Mouse (Mus musculus) adrenal gland, adult 2 months (tissue): Measurements from ENCODE around the gene Dhx35. TPM values are rescaled to one million over a fixed set of nuclear protein-coding genes. Genes with fewer than 3 reads are reported as not detected.

ENCODE experiments used
- DNase-seq: peaks from one replicate; pipeline ENCODE4 v3.0.0; 2021
- long read RNA-seq: library from polyadenylated mRNA; stranded (forward); transcript quantifications from one replicate; pipeline ENCODE4 v2.0.0, GENCODE M21; 2021
- polyA plus RNA-seq: library from polyadenylated mRNA; depleted of rRNA; stranded (reverse); fragments of >200 nt; gene quantifications from 2 replicates; pipeline ENCODE4 v1.2.3, GENCODE M21; 2012; rRNA removed
- total RNA-seq, 2 experiments: library from RNA; stranded (reverse); gene quantifications; 2 replicates each; pipeline ENCODE4 v1.2.3; 2021

The Dhx35 gene
- total RNA-seq (10 to 100 TPM in 1 of 2 experiments, 1 to 10 TPM in 1; 7.0 to 13.2 TPM), polyA plus RNA-seq (14.9 and 16.6 TPM in 2 replicates)
- long read RNA-seq, transcript Dhx35-202 (22 exons, 3,284 nt), result major isoform, 5 of 7 reads
- long read RNA-seq, partial matches to known transcripts, result 1 of 7 reads
- long read RNA-seq, other reads (novel, unspliced or antisense), result 1 of 7 reads

GRCm38 (mm10) chr2:158794494-158795004 is at the start of gene Dhx35:
Gene Dhx35 (plus strand): TSS chr2:158794807.
- peak; percentile 96 for DNase-seq

DNA sequence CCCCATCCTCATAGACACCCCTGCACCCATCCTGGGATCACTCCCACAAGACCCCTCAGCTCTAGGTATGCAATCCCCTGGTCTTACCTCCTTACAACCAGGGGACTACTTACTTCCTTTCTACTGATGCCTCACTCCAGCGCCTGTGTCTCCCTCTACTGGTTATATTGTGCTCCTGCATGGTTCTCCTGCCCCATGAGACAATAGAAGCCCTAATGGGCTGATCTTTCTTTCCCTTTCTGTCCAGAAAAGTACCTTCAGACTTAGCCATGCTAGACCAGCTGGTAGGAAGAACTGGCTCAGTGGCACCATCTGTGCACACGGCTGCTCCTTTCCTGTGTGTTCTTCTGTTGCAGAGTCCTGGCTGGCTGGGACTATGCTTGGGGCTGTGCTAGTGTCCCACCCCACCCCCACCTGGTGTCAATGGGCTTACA is 49.5 kb upstream of the Dhx35 start:
- peak; percentile 31 for DNase-seq

DNA sequence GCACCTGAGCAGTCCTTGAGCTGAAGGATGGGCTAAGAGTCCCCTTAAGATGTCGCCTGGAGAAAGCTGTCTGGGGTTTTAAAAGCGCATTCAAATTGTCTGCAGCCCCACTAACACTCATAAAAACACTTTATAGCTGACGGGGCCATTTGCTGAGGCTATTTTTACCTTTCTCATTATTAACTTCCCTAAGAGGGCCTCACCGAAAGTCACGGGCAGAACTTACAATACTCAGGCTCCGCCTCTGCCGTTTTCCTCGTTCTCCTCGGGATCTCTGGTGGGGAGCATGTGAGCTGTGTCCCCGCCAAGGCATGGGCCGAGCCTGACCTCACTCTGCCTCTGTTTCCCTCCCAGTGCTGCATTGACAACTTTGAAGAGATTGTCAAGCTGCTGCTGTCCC is 48.4 kb upstream of the Dhx35 start:
- no peak for DNase-seq

DNA sequence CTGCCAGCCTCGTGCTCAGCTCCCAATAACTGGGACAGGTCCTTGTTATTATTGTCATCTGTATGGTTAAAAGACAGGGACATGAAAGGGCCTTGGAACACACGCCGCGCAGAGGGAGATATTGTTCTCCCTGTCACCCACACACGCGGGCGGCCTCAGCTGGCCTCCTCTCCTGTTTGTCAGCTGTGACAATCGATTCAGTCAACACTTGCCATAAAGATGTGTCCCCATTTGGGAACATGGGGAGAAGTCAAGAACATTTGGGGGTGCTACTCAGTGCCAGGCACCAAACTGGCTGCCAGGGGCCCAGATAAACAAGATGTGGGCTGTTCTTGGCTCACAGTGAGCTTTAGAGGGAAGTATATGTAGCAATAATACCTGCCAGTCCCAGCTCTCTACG is 45.2 kb upstream of the Dhx35 start:
- DNase-seq, result no peak

DNA sequence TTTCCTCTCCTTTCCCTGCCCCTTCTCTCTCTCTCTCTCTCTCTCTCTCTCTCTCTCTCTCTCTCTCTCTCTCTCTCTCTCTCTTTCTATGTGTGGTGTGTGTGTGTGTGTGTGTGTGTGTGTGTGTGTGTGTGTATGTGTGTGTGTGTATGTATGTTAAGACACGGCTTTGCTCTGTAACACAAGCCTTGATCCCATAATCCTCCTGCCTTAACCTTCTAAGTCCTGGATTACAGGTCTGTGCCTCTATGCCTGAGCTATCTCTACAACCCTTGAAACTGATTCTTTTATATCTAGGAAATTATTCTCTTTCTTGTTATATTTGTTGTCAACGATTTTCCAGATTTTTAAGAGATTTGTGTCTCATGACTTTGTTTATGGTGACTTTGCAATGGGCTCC is 34.4 kb upstream of the Dhx35 start:
- DNase-seq, result no peak

GRCm38 (mm10) chr2:158762339-158762738 is 32.3 kb upstream of the Dhx35 start:
- no peak for DNase-seq

DNA sequence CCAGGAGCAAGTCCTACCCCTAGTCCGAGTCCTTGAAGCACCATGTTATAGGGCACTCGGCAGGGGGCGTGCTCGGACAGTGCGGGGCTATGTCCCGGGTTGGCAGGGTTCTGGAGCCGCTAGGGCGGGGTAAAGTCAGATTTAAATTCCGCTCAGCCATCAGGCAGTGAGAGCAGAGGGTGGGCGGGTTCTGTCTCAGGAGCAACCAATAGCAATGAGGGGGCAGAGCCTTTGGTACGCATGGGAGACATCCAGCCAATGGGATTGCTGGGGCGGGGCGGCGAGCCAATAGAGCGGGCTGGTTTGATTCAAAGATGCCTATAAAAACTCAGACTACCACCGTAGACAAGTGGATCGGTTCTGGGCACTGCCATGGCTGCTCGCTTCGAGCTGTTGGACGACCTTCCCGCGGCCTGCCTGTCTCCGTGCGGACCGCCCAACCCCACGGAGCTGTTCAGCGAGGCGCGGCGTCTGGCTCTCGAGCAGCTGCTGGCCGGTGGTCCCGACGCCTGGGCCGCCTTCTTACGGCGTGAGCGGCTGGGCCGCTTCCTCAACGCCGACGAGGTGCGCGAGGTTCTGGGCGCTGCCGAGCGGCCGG is 26.8 kb upstream of the Dhx35 start, which contains the start of gene Fam83d:
Gene Fam83d, plus strand, starts transcription at position 352 of the 598 bp plus-strand sequence.
- peak; percentile 97 for DNase-seq

DNA sequence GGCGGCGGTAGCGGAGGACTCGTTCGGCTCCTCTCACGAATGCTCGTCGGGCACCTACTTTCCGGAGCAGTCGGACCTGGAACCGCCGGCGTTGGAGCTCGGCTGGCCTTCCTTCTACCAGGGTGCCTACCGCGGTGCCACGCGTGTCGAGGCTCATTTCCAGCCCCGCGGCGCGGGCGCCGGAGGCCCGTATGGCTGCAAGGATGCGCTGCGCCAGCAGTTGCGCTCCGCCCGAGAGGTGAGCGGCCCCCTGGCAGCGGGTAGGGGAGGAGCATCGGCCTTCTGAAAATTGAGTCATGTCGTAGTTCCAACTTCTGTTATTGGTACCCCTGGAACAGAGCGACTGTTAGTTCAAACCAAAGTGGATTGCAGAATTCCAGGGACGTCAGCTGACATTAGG is 26.3 kb upstream of the Dhx35 start:
- peak; percentile 34 for DNase-seq

GRCm38 (mm10) chr2:158768771-158769170 is 25.8 kb upstream of the Dhx35 start:
- no peak for DNase-seq

DNA sequence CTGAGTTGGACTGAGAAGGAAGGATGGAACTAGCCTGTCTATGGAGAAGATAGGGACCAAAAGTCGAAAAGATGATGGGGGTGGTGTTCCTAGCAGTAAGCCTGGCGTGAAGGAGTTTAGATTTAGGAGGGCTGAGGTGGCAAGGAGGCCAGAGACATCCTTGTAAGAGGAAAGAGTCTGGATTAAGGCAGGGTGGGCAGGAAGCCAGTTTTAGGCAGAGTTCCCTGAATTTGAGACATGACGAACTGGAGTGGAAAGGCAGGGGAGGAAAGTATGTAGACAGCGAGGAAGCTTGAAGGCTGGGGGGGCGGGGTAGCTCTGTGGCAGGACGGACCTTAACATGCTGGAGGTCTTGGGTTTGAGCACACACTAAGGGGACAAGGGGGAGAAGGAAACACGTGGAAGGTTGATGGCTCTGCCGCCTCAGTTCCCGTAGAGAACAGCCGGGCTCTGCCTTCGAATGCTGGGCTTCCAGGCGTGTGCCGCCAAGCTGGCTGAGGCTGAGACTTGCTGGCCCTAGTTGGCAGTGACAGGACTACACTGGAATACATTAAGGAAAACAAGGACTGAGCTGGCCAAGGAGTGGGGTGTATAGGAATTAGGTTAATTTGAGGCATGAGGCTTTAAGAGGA is 24.4 kb upstream of the Dhx35 start:
- DNase-seq, result no peak

DNA sequence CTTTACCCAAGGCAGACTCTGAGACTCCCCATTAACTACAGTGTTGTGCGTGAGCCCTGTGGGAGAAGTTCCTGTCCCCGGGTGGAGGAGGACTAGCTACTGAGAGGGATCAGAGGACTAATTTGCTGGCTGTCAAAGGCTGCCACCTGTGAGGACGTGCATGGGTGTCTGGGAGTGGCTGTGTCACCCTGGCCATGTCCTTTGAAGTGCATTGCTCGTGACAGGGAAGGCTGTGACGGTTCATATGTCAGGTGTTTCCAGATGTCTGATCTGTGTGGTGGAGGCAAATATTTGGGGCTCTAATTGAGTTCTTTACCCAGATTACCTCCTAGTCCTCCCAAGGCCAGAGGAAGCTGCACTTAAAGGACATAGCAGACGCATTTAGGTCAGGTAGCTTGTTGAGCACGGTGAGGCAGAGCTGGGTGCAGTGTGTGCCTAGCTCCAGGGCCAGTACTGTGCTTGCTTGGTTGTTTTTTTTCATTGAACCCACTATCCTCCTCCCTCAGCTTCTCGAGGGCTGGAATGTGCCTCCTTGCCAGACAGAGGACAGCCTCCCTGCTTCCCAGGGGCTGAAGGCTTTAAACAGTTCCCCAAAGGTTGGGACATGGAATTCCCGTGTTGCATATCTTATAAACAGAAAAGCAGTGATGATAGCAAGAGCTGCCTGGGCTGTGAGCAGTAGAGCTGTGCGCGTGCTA is 23.4 kb upstream of the Dhx35 start:
- no peak for DNase-seq

GRCm38 (mm10) chr2:158772808-158773207 is 21.8 kb upstream of the Dhx35 start:
- no peak for DNase-seq

DNA sequence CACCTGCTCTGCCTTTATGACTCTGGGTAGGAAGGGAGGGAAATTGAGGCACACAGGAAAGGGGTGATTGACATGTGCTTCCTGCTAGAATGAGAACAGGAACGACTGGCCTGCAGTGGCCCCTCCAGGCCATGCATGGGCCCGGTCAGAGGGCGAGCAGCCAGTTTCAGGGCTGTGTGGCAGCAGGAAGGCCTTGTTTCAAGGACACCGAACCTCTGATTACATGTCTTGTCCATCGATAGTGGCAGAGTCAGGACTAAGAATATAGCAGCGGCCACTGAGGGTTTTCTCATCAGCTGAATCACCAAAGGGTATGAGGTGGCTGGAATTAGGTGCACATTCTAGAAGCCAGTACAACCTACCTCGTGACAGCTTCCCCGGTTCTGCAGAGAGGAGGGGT is 19.7 kb upstream of the Dhx35 start:
- peak; percentile 62 for DNase-seq

- no peak for DNase-seq
Observed at GRCm38 (mm10) chr2:158776716-158777115, 17.9 kb upstream of the Dhx35 start.

GRCm38 (mm10) chr2:158777490-158777889 is 17.1 kb upstream of the Dhx35 start:
- DNase-seq, result no peak

- no peak for DNase-seq
Observed at GRCm38 (mm10) chr2:158778349-158778748, 16.3 kb upstream of the Dhx35 start.

- no peak for DNase-seq
Observed at GRCm38 (mm10) chr2:158781126-158781525, 13.5 kb upstream of the Dhx35 start.

GRCm38 (mm10) chr2:158786927-158787795 is 7.4 kb upstream of the Dhx35 start:
- peak; percentile 34 for DNase-seq

DNA sequence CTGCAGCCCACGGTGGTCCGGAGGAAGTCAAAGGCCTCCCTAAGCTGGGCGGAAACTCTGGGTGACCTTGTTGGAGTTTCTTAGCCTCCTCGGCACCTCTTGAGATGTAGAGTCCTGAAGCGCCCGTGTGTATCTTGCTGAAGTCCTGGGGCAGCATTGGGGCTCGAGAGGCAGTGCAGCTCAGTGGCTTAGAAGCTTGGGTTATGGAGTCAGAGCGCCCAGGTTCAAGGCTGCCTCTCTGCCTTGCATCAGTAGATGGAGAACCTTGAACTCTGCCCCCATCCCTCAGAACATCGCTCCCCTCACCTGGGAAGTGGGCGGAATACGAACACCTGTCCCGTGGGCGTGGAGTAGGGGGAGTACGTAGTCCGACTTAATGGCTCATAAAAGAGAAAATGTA is 436 bp downstream of the Dhx35 start:
- DNase-seq, result no peak

- DNase-seq, result no peak
Observed at GRCm38 (mm10) chr2:158795875-158796274, 1.3 kb downstream of the Dhx35 start.

- DNase-seq, result no peak
Observed at GRCm38 (mm10) chr2:158799328-158799727, 4.7 kb downstream of the Dhx35 start.

DNA sequence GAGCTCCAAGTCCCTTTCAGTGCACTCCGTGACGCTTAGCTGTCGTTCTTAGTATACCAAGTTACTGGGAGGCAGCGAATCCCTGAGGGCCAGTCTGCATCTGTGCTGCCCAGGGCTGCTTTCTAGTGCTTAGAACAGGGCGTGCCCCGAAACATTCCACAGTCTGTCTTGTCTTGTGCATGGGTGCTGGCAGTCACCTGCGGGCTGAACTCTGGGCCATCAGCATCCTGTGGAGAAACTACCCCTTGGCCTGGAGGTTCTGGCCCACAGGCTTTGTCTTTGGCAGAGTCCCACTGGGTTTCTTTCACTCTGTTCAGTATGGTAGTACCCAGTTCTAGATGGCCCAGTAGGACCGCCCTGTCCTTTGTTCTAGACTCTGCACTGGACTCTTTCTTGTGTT is 6.2 kb downstream of the Dhx35 start:
- no peak for DNase-seq
